Mouse (Mus musculus) erythroid progenitor cell, adult 5-6 weeks (primary cell): ENCODE data around the gene Ak1. TPM values are rescaled to one million over a fixed set of nuclear protein-coding genes. Genes with fewer than 3 reads are reported as not detected.
A peak's percentile ranks its signal among the peaks of the same experiment; 100 is the strongest.

ENCODE experiments used
- ATAC-seq: replicated peaks from 2 replicates; pipeline ENCODE4 v1.8.0; 2016; ENCODE audit warnings: moderate number of reproducible peaks, mild to moderate bottlenecking, moderate TSS enrichment, inconsistent platforms; ENCODE audit not compliant: poor library complexity, low FRiP score, severe bottlenecking
- total RNA-seq, 2 experiments: library from RNA; stranded (forward) in 1 of 2; stranded (reverse) in 1 of 2; fragments of 150-400 nt in 1 of 2; fragments of 186-747, 209-891 nt in 1 of 2; gene quantifications; 2 replicates each; pipeline versions ENCODE4 v1.2.3 to v1.2.4; 2015 to 2017; ENCODE audit warnings: low replicate concordance in 2 of 2

Gene Ak1
- total RNA-seq, 2 experiments from 2014 or later, result 0.84 TPM; not detected in 1

GRCm38 (mm10) chr2:32598506-32598905, 23.1 kb upstream of the Ak1 start:
- ATAC-seq, result no peak

GRCm38 (mm10) chr2:32599409-32599808, 22.1 kb upstream of the Ak1 start, which contains the start of gene St6galnac6:
TSS of gene St6galnac6 (plus strand) at chr2:32599709.
- no peak for ATAC-seq

- peak; percentile 66 for ATAC-seq
Observed at GRCm38 (mm10) chr2:32601417-32602065, 20.0 kb upstream of the Ak1 start.

- peak; percentile 63 for ATAC-seq
Observed at GRCm38 (mm10) chr2:32602600-32603054, 18.9 kb upstream of the Ak1 start.

- ATAC-seq, result no peak
Observed at GRCm38 (mm10) chr2:32604631-32605030, 16.9 kb upstream of the Ak1 start.

GRCm38 (mm10) chr2:32606161-32607142, 15.1 kb upstream of the Ak1 start:
- peak; percentile 75 for ATAC-seq

GRCm38 (mm10) chr2:32607262-32607947, 14.2 kb upstream of the Ak1 start:
- peak; percentile 26; the same call in 1 of the 2 replicates for ATAC-seq

- ATAC-seq, result peak; percentile 66
Observed at GRCm38 (mm10) chr2:32608141-32608777, 13.3 kb upstream of the Ak1 start.

GRCm38 (mm10) chr2:32608778-32609435, 12.7 kb upstream of the Ak1 start:
- no peak for ATAC-seq

- no peak for ATAC-seq
Observed at GRCm38 (mm10) chr2:32610610-32611229, 10.8 kb upstream of the Ak1 start.

GRCm38 (mm10) chr2:32612274-32612673, 9.3 kb upstream of the Ak1 start:
- ATAC-seq, result no peak

- no peak for ATAC-seq
Observed at GRCm38 (mm10) chr2:32617109-32617508, 4.4 kb upstream of the Ak1 start.

- no peak for ATAC-seq
Observed at GRCm38 (mm10) chr2:32617601-32618000, 4.0 kb upstream of the Ak1 start.

GRCm38 (mm10) chr2:32618051-32618450, 3.5 kb upstream of the Ak1 start:
- no peak for ATAC-seq

- ATAC-seq, result no peak
Observed at GRCm38 (mm10) chr2:32620682-32621516, 659 bp upstream of the Ak1 start.

- ATAC-seq, result no peak
Observed at GRCm38 (mm10) chr2:32624111-32624748, 2.7 kb downstream of the Ak1 start.

- ATAC-seq, result no peak
Observed at GRCm38 (mm10) chr2:32625212-32625872, 3.8 kb downstream of the Ak1 start.
